Mouse (Mus musculus) lung, embryonic 14.5 days (tissue): ENCODE measurements around the gene Abcc3. TPM values are rescaled to one million over a fixed set of nuclear protein-coding genes. Genes with fewer than 3 reads are reported as not detected.
A peak's percentile ranks its signal among the peaks of the same experiment; 100 is the strongest.

Experiments
- ATAC-seq: fragments of 200-750 bp; cut with Nextera tagmentation; 2 replicates; pipeline ENCODE4 v1.8.0; 2017; ENCODE audit warnings: mild to moderate bottlenecking, moderate TSS enrichment, moderate library complexity; ENCODE audit not compliant: insufficient read depth
- DNase-seq: peaks from one replicate; pipeline ENCODE4 v3.0.0-alpha.2; 2015
- H3K27ac ChIP-seq: fragments of 300-500 bp; sonication (generic); 2 replicates; pipeline ENCODE4 v1.5.1; 2014; ENCODE audit warnings: low read depth, mild to moderate bottlenecking, moderate library complexity
- H3K27me3 ChIP-seq: fragments of 300-500 bp; sonication (generic); 2 replicates; pipeline ENCODE4 v1.6.1; 2014; ENCODE audit warnings: low read length, control low read depth; ENCODE audit not compliant: insufficient read depth
- H3K36me3 ChIP-seq: fragments of 300-500 bp; sonication (generic); 2 replicates; pipeline ENCODE4 v1.6.1; 2014; ENCODE audit warnings: control low read depth; ENCODE audit not compliant: insufficient read depth
- H3K4me1 ChIP-seq: fragments of 300-500 bp; sonication (generic); 2 replicates; pipeline ENCODE4 v1.6.1; 2014; ENCODE audit warnings: antibody characterized with exemption, control low read depth; ENCODE audit not compliant: insufficient read depth
- H3K4me2 ChIP-seq: fragments of 300-500 bp; sonication (generic); 2 replicates; pipeline ENCODE4 v1.6.1; 2014; ENCODE audit warnings: mild to moderate bottlenecking
- H3K4me3 ChIP-seq: fragments of 300-500 bp; sonication (generic); 2 replicates; pipeline ENCODE4 v1.5.1; 2014; ENCODE audit warnings: low read depth, low read length
- H3K9ac ChIP-seq: fragments of 300-500 bp; sonication (generic); 2 replicates; pipeline ENCODE4 v1.6.1; 2014
- H3K9me3 ChIP-seq: fragments of 300-500 bp; sonication (generic); 2 replicates; pipeline ENCODE4 v1.6.1; 2016; ENCODE audit warnings: low read depth, low read length, control low read depth
- CTCF ChIP-seq: IDR thresholded peaks from 2 replicates; pipeline ENCODE4 v1.5.1; 2016; ENCODE audit warnings: antibody characterized with exemption, low read depth
- WGBS: fragments of 180-500 bp; shearing (Covaris S2); extraction: QIAGEN DNeasy Blood & Tissue Kit; methylation state at CpG from one replicate; pipeline ENCODE4 v1.1.7; 2014; 5-methylcytosine and 5-hydroxymethylcytosine counted together
- polyA plus RNA-seq: library from polyadenylated mRNA; unstranded; fragments of >200 nt; fragmentation: Nextera tagmentation; extraction: Ambion mirVana; gene quantifications from 2 replicates; pipeline ENCODE4 v1.2.1, GENCODE M21; 2014

Gene Abcc3
- polyA plus RNA-seq, 1 experiment from 2014 or later: 3.1 TPM

GRCm38 (mm10) chr11:94326961-94327411 is 65.8 kb downstream of the Abcc3 start:
- TF ChIP-seq CTCF: no peak
- H3K27me3 ChIP-seq: no peaks in the 10 kb centered on the region
- 6% methylated on average over 10 of the region's 10 CpGs for WGBS
- H3K4me2 ChIP-seq: peak overlapping the region; percentile 63
- H3K9me3 ChIP-seq: no peaks in the 10 kb centered on the region
- peak; percentile 49 for DNase-seq
- ATAC-seq: peak; percentile 39; the same call in 1 of the 2 replicates
- peak overlapping the region; percentile 95 for H3K9ac ChIP-seq
- H3K4me3 ChIP-seq: peak overlapping the region; percentile 71
- peaks cover 23% of the 10 kb centered on the region for H3K4me1 ChIP-seq
- peak overlapping the region; percentile 98 for H3K27ac ChIP-seq
- no peaks in the 10 kb centered on the region for H3K36me3 ChIP-seq

- Histone ChIP-seq H3K27ac (no peak overlapping the region), H3K4me1 (peaks cover 15% of the 10 kb centered on the region; the same call in 1 of the 2 replicates), H3K9me3 (no peaks in the 10 kb centered on the region), H3K36me3 (no peaks in the 10 kb centered on the region), H3K27me3 (no peaks in the 10 kb centered on the region), H3K9ac (no peak overlapping the region), H3K4me2 (no peak overlapping the region), H3K4me3 (no peak overlapping the region)
- 83% methylated on average over 5 of the region's 5 CpGs for WGBS
- ATAC-seq: no peak
- DNase-seq: no peak
- TF ChIP-seq CTCF: no peak
Observed at GRCm38 (mm10) chr11:94324618-94325017, 68.2 kb downstream of the Abcc3 start.

DNA sequence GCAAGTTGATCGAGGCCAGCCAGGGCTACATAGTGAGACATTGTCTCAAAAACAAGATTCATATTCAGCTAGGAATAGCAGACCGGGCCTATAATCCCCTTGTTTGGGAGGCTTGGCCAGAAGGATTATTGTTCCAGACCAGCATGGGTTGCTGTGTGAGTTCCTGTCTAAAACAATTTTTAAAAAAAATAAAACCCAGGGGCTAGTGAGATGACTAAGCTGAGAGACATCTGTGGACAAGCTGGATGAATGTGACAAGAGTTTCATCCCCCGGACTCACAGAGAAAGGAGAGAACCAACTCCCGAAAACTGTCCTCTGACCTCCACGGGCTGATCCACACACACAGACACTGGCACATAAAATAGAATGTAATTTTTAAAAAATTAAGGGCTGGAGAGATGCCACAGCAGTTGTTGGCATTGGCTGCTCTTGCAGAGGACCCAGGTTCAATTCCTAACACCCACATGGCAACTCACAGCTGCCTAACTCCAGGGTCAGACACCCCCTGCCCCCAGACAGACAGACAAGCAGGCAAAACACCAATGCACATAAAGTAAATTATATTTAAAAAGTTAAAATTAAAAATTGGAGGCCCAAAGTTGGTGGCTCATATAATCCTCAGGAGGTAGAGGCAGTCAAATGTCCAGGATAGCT is 69.4 kb downstream of the Abcc3 start:
- ATAC-seq: no peak
- no peak for TF ChIP-seq CTCF

DNA sequence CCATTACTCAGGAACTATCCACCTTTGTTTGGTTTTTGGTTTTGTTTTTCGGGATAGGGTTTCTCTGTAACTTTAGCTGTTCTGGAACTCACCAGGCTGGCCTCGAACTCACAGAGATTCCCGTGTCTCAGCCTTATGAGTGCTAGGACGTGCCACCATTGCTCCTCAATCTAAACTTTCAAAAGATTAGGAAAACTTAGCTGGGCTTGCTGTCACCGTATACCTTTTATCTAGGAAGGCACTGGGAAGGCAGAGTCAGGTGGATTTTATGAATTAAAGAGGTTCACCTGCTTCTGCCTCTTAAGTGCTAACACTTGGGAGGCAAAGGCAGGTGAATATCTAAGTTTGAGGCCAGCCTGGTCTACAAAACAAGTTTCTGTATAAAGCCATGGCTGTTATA is 70.2 kb downstream of the Abcc3 start:
- no peaks in the 10 kb centered on the region for H3K27me3 ChIP-seq
- DNase-seq: no peak
- H3K4me1 ChIP-seq: peaks cover 10% of the 10 kb centered on the region; the same call in 1 of the 2 replicates
- peak overlapping the region; percentile 99 for H3K4me3 ChIP-seq
- peak overlapping the region; percentile 98 for H3K27ac ChIP-seq
- H3K9me3 ChIP-seq: no peaks in the 10 kb centered on the region
- H3K9ac ChIP-seq: peak overlapping the region; percentile 100
- peak overlapping the region; percentile 78 for H3K4me2 ChIP-seq
- 33% methylated on average over 5 of the region's 5 CpGs for WGBS
- peaks cover 9% of the 10 kb centered on the region; the same call in 1 of the 2 replicates for H3K36me3 ChIP-seq
- no peak for TF ChIP-seq CTCF
- ATAC-seq: no peak

More for the DNA sequence above, 69.4 kb downstream of the Abcc3 start:
- peak overlapping the region; percentile 98; the same call in 1 of the 2 replicates for H3K27ac ChIP-seq
- 0 out of 2 replicates have a peak, but pooled peaks cover 10% of the 10 kb centered on the region for H3K4me1 ChIP-seq
- H3K9me3 ChIP-seq: no peaks in the 10 kb centered on the region
- H3K9ac ChIP-seq: peak overlapping the region; percentile 100; the same call in 1 of the 2 replicates
- H3K36me3 ChIP-seq: peaks cover 9% of the 10 kb centered on the region; the same call in 1 of the 2 replicates
- H3K4me2 ChIP-seq: no peak overlapping the region
- WGBS: 80% methylated on average over 5 of the region's 5 CpGs
- H3K27me3 ChIP-seq: no peaks in the 10 kb centered on the region
- no peak for DNase-seq
- H3K4me3 ChIP-seq: no peak overlapping the region

GRCm38 (mm10) chr11:94321931-94322400 is 70.8 kb downstream of the Abcc3 start, which contains the start of gene Luc7l3:
Gene Luc7l3 (minus strand): TSS chr11:94321988.
- Histone ChIP-seq H3K4me2 (peak within 1 kb of the TSS; percentile 78), H3K4me3 (peak within 1 kb of the TSS; percentile 99), H3K27me3 (no peaks in the 10 kb centered on the region), H3K36me3 (peaks cover 9% of the 10 kb centered on the region; the same call in 1 of the 2 replicates), H3K9me3 (no peaks in the 10 kb centered on the region), H3K27ac (peak within 1 kb of the TSS; percentile 98), H3K4me1 (peaks cover 13% of the 10 kb centered on the region; the same call in 1 of the 2 replicates), H3K9ac (peak within 1 kb of the TSS; percentile 100)
- TF ChIP-seq CTCF: no peak
- ATAC-seq: peak; percentile 96
- WGBS: under 1% methylated on average over 36 of the region's 36 CpGs
- peak; percentile 97 for DNase-seq

DNA sequence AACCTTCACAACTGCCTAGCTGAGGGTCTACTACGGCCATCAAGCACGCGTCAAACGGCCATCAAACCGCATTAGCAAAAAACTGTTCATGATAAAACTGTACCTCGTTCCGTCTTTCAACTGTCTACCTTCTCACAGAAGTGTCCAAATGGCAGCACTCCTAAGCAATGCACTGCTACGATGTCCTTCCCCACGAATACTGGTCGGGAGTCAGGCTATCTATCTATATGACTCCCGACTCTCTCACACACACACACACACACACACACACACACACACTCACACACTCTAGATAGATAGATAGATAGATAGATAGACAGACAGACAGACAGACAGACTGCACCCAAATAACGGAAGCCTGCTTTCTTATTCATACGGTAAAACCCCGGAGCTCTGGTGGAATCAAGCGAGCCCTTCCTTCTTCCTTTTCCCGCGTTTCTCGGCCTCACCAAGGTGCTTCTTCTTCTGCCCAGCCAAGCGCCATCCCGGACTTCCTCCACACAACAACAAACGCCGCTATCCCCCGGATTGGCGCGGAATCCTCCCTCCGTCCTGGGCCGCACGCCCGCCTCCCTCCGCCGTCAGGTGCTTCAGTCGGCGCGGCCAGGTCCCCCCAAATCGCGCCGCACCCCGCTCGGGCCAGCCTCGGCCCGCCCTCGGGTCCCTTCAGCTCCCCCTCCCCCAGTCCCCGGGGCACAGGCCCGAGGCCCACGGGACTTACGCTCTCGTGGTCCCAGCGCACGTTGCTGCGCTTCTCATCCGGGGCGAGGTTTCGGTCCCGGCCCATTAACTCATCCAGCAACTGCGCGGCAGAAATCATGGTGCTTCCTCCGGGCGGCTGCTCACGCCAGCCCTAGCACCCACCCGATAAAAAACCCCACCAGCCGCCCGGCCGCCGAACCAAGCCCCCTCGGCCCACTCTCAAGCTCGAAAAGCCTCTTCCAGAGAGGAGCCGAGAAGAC is 71.5 kb downstream of the Abcc3 start:
- DNase-seq: peak; percentile 60
- peak overlapping the region; percentile 98 for H3K27ac ChIP-seq
- H3K4me2 ChIP-seq: peak overlapping the region; percentile 78
- peaks cover 9% of the 10 kb centered on the region; the same call in 1 of the 2 replicates for H3K36me3 ChIP-seq
- H3K4me1 ChIP-seq: peaks cover 10% of the 10 kb centered on the region
- peak overlapping the region; percentile 100 for H3K9ac ChIP-seq
- WGBS: under 1% methylated on average over 65 of the region's 67 CpGs
- no peaks in the 10 kb centered on the region for H3K9me3 ChIP-seq
- H3K4me3 ChIP-seq: peak overlapping the region; percentile 99
- ATAC-seq: peak; percentile 68
- H3K27me3 ChIP-seq: no peaks in the 10 kb centered on the region
- TF ChIP-seq CTCF: no peak
